Mouse (Mus musculus) gastrocnemius, postnatal 36 days (tissue): ENCODE data around the gene Ptprcap. TPM values are rescaled to one million over a fixed set of nuclear protein-coding genes. Genes with fewer than 3 reads are reported as not detected.

Source experiments
- DNase-seq, 2 experiments: peaks; one replicate each; pipeline ENCODE4 v3.0.0; 2022
- intact Hi-C: fragments of 180-260 bp; cut with DNase I; formaldehyde crosslinking; loops from one replicate; pipeline ENCODE4 v1.15.1; 2025
- total RNA-seq, 2 experiments: library from RNA; stranded (reverse); gene quantifications; 2 replicates each; pipeline ENCODE4 v1.2.3; 2021

Gene Ptprcap
- total RNA-seq, 2 experiments from 2014 or later, result 0.86 to 1.8 TPM

- intact Hi-C loops, result loop anchor here (1.0 kb wide), 1 partner anchor 22 kb away; no protein-coding TSS in a partner anchor
- DNase-seq, result peak; percentile 91 to 97
Observed at GRCm38 (mm10) chr19:4191528-4192250, 38.3 kb downstream of the Ptprcap start, which contains the start of gene Ppp1ca. TSS of gene Ppp1ca (plus strand) at chr19:4192065.

GRCm38 (mm10) chr19:4192251-4192985, 39.0 kb downstream of the Ptprcap start:
- DNase-seq, result no peak
- intact Hi-C loops, result no loop called here

GRCm38 (mm10) chr19:4193129-4193528, 39.7 kb downstream of the Ptprcap start:
- DNase-seq, result no peak
- intact Hi-C loops, result no loop called here

- no peak for DNase-seq
- intact Hi-C loops, result no loop called here
Observed at GRCm38 (mm10) chr19:4194021-4194724, 40.8 kb downstream of the Ptprcap start.

DNA sequence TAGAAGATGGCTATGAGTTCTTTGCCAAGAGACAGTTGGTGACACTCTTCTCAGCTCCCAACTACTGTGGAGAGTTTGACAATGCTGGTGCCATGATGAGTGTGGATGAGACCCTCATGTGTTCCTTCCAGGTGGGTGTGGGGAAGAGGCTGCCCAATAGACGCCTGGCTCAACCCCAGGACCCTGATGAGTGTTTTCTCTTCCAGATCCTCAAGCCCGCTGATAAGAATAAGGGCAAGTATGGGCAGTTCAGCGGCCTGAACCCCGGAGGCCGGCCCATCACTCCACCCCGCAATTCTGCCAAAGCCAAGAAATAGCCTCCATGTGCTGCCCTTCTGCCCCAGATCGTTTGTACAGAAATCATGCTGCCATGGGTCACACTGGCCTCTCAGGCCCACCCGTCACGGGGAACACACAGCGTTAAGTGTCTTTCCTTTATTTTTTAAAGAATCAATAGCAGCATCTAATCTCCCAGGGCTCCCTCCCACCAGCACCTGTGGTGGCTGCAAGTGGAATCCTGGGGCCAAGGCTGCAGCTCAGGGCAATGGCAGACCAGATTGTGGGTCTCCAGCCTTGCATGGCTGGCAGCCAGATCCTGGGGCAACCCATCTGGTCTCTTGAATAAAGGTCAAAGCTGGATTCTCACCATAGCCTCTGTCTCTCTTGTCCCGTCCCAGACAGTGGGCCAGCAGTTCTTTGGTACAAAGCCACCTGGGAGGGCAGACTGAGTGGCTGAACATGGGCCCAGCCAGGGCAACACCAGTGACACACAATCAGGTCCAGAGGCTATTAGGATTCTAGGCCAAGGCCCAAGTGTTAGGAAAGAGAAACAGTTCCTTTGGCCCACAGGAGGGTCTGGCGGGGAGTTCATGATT, 41.6 kb downstream of the Ptprcap start:
- intact Hi-C loops, result no loop called here
- no peak for DNase-seq

- intact Hi-C loops, result no loop called here
- no peak for DNase-seq
Observed at GRCm38 (mm10) chr19:4196048-4196447, 42.6 kb downstream of the Ptprcap start.

GRCm38 (mm10) chr19:4196548-4196947, 43.1 kb downstream of the Ptprcap start:
- no peak for DNase-seq
- intact Hi-C loops, result no loop called here

- intact Hi-C loops, result no loop called here
- DNase-seq, result no peak
Observed at GRCm38 (mm10) chr19:4197180-4197579, 43.8 kb downstream of the Ptprcap start.

- intact Hi-C loops, result no loop called here
- DNase-seq, result peak; percentile 89 to 94
Observed at GRCm38 (mm10) chr19:4201291-4201909, 48.0 kb downstream of the Ptprcap start, which contains the start of gene Rad9a. TSS of gene Rad9a (minus strand) at chr19:4201662.

DNA sequence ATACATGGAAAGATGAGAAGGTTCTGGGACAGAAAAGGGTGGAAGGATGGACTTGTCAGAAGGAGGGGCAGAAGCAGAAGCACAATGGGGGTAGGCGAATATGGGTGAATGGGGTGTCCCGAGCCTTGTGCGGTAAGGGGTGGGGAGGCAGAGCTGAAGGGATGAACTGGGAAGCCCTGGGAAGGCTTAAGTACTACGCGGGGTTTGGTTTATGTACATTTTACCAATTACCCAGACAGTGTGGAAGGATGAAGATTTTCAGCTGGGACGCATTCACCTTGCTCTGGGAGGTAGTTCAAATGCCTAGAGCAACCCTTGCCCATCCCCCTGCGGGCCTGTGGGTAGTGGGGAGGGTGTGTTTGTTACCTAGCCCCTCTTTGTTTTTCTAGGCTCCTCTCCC, 48.7 kb downstream of the Ptprcap start:
- DNase-seq, result no peak
- intact Hi-C loops, result no loop called here

GRCm38 (mm10) chr19:4203148-4203547, 49.7 kb downstream of the Ptprcap start:
- DNase-seq, result no peak
- intact Hi-C loops, result no loop called here

DNA sequence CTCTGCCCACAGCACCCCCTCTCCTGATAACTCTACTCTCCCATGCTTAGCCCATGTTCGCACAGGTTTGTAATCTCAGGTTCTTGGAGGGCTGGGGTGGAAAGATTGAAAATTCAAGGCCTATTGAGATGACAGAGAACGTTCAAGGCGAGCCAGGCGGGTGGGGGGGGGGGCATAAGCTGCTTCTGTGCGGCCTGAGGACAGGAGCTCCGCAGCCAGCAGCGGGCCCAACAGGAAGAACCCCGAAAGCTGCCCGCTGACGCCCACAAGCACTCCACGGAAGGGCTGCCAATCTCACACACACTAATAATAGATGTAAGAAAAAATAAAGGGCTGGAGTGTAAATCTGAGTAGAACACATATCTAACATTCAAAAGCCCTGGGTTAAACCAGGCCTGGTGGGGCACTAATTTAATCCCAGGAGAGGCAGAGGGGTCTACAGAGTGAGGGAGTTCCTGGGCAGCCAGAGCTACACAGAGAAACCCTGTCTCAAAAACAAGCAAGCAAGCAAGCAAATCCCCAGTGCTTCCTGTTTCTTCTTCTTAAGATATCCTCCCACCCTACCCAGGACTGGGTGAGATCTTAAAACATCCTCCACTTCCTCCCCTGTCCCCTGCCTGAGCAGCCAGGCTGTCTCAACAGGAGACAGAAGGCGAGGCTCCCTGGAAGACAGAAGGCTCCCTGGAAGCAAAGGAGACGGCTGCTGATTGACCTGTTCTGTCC, 50.4 kb downstream of the Ptprcap start:
- intact Hi-C loops, result no loop called here
- DNase-seq, result no peak

- intact Hi-C loops, result loop anchor here (5.0 kb wide), 1 partner anchor 102 kb away; the partner anchor contains the start of gene Grk2
- no peak for DNase-seq
Observed at GRCm38 (mm10) chr19:4204889-4205288, 51.5 kb downstream of the Ptprcap start.

Other genes starting within 250 kb of the Ptprcap start
- gene Tcirg1, start 246.5 kb upstream of the Ptprcap start, total RNA-seq, result 1 to 10 TPM; 4.8 to 5.9 TPM
- 100 to 1,000 TPM; 242 to 273 TPM for gene Ndufs8, start 240.8 kb upstream of the Ptprcap start, total RNA-seq
- gene Aldh3b1, start 223.8 kb upstream of the Ptprcap start, total RNA-seq, result 1 to 10 TPM in 1 of 2 experiments, under 1 TPM in 1; 0.92 to 1.6 TPM
- gene Unc93b1, start 218.4 kb upstream of the Ptprcap start, total RNA-seq, result 1 to 10 TPM; 5.1 to 7.7 TPM
- gene Aldh3b3, start 195.0 kb upstream of the Ptprcap start, total RNA-seq, result not detected
- under 1 TPM; 0.20 to 0.23 TPM for gene Aldh3b2, start 181.3 kb upstream of the Ptprcap start, total RNA-seq
- gene Acy3, start 167.0 kb upstream of the Ptprcap start, total RNA-seq, result 1 to 10 TPM; 2.0 to 3.2 TPM
- not detected for gene Tbx10, start 160.9 kb upstream of the Ptprcap start, total RNA-seq
- gene Nudt8, start 153.0 kb upstream of the Ptprcap start, total RNA-seq, result 10 to 100 TPM; 22.5 to 23.0 TPM
- gene Gm49405, start 153.0 kb upstream of the Ptprcap start, total RNA-seq, result under 1 TPM; 0.13 to 0.20 TPM
- gene Doc2g, start 150.3 kb upstream of the Ptprcap start, total RNA-seq, result under 1 TPM; 0.79 to 0.82 TPM
- 100 to 1,000 TPM; 417 to 445 TPM for gene Ndufv1, start 140.8 kb upstream of the Ptprcap start, total RNA-seq
- 100 to 1,000 TPM; 344 to 368 TPM for gene Gstp1, start 115.6 kb upstream of the Ptprcap start, total RNA-seq
- gene Gstp2, start 107.6 kb upstream of the Ptprcap start, total RNA-seq, result 100 to 1,000 TPM; 148 to 162 TPM
- not detected for gene Gstp3, start 94.0 kb upstream of the Ptprcap start, total RNA-seq
- gene Cabp2, start 72.0 kb upstream of the Ptprcap start, total RNA-seq, result not detected
- gene Cdk2ap2, start 56.4 kb upstream of the Ptprcap start, total RNA-seq, result 10 to 100 TPM; 20.0 to 22.3 TPM
- gene Pitpnm1, start 53.6 kb upstream of the Ptprcap start, total RNA-seq, result 1 to 10 TPM; 3.8 to 4.0 TPM
- gene Aip, start 27.7 kb upstream of the Ptprcap start, total RNA-seq, result 10 to 100 TPM; 58.2 to 68.0 TPM
- not detected for gene Gpr152, start 13.8 kb upstream of the Ptprcap start, total RNA-seq
- gene Cabp4, start 9.6 kb upstream of the Ptprcap start, total RNA-seq, result not detected
- 10 to 100 TPM; 13.9 to 15.3 TPM for gene Coro1b, start 5.0 kb upstream of the Ptprcap start, total RNA-seq
- 10 to 100 TPM; 25.2 to 26.8 TPM for gene Rps6kb2, start 9.8 kb downstream of the Ptprcap start, total RNA-seq
- gene Carns1, start 21.9 kb downstream of the Ptprcap start, total RNA-seq, result 10 to 100 TPM; 26.0 to 26.2 TPM
- gene Tbc1d10c, start 37.7 kb downstream of the Ptprcap start, total RNA-seq, result 1 to 10 TPM; 4.7 to 5.6 TPM
- 100 to 1,000 TPM; 196 to 211 TPM for gene Ppp1ca, start 38.5 kb downstream of the Ptprcap start, total RNA-seq
- 1 to 10 TPM; 2.3 to 2.9 TPM for gene Rad9a, start 48.1 kb downstream of the Ptprcap start, total RNA-seq
- gene Clcf1, start 60.6 kb downstream of the Ptprcap start, total RNA-seq, result under 1 TPM; 0.52 to 0.61 TPM
- gene AC109138.7, start 60.8 kb downstream of the Ptprcap start, total RNA-seq, result not detected
- gene Pold4, start 78.3 kb downstream of the Ptprcap start, total RNA-seq, result 10 to 100 TPM; 16.0 to 21.1 TPM
- 1 to 10 TPM; 2.4 to 3.0 TPM for gene Ssh3, start 115.6 kb downstream of the Ptprcap start, total RNA-seq
- gene Ankrd13d, start 129.5 kb downstream of the Ptprcap start, total RNA-seq, result under 1 TPM; 0.23 to 0.27 TPM
- 10 to 100 TPM; 41.5 to 52.0 TPM for gene Grk2, start 152.6 kb downstream of the Ptprcap start, total RNA-seq
- gene Kdm2a, start 244.7 kb downstream of the Ptprcap start, total RNA-seq, result 10 to 100 TPM; 26.5 to 32.2 TPM